Mouse (Mus musculus) embryonic facial prominence, embryonic 11.5 days (tissue): ENCODE results near the gene Sh3bp4. TPM values are rescaled to one million over a fixed set of nuclear protein-coding genes. Genes with fewer than 3 reads are reported as not detected.

Experiments used
- ATAC-seq: fragments of 200-750 bp; cut with Nextera tagmentation; replicated peaks from 2 replicates; pipeline ENCODE4 v1.8.0; 2017; ENCODE audit warnings: low read depth; ENCODE audit not compliant: insufficient number of reproducible peaks, low FRiP score, low TSS enrichment
- DNase-seq: peaks from one replicate; pipeline ENCODE4 v3.0.0-alpha.2; 2015; ENCODE audit warnings: low spot score
- H3K27ac ChIP-seq: fragments of 300-500 bp; sonication (generic); replicated peaks from 2 replicates; pipeline ENCODE4 v1.5.1; 2014; ENCODE audit warnings: mild to moderate bottlenecking, low read depth, low read length, control low read depth
- H3K27me3 ChIP-seq: fragments of 300-500 bp; sonication (generic); 2 replicates; pipeline ENCODE4 v1.6.1; 2014; ENCODE audit warnings: mild to moderate bottlenecking, low read length, moderate library complexity, mixed read lengths; ENCODE audit not compliant: control insufficient read depth, insufficient read depth
- H3K36me3 ChIP-seq: fragments of 300-500 bp; sonication (generic); replicated peaks from 2 replicates; pipeline ENCODE4 v1.6.1; 2014; ENCODE audit warnings: low read depth, mild to moderate bottlenecking, low read length, moderate library complexity, mixed read lengths; ENCODE audit not compliant: control insufficient read depth, insufficient read depth
- H3K4me1 ChIP-seq: fragments of 300-500 bp; sonication (generic); 2 replicates; pipeline ENCODE4 v1.6.1; 2014; ENCODE audit warnings: low read length, mixed read lengths; ENCODE audit not compliant: control insufficient read depth, insufficient read depth
- H3K4me2 ChIP-seq: fragments of 300-500 bp; sonication (generic); 2 replicates; pipeline ENCODE4 v1.6.1; 2014; ENCODE audit warnings: low read depth, mild to moderate bottlenecking, control low read depth, low read length, moderate library complexity
- H3K4me3 ChIP-seq: fragments of 300-500 bp; sonication (generic); 2 replicates; pipeline ENCODE4 v1.5.1; 2014; ENCODE audit warnings: low read depth, low read length, control low read depth
- H3K9ac ChIP-seq: fragments of 300-500 bp; sonication (generic); replicated peaks from 2 replicates; pipeline ENCODE4 v1.6.1; 2014; ENCODE audit warnings: mild to moderate bottlenecking, control low read depth, low read length
- H3K9me3 ChIP-seq: fragments of 300-500 bp; sonication (generic); replicated peaks from 2 replicates; pipeline ENCODE4 v1.6.1; 2016; ENCODE audit warnings: mild to moderate bottlenecking, low read length, inconsistent platforms, mixed read lengths; ENCODE audit not compliant: control insufficient read depth
- WGBS: fragments of 180-500 bp; shearing (Covaris S2); extraction: QIAGEN DNeasy Blood & Tissue Kit; methylation state at CpG from one replicate; pipeline ENCODE4 v1.1.7; 2014; 5-methylcytosine and 5-hydroxymethylcytosine counted together
- polyA plus RNA-seq: library from polyadenylated mRNA; unstranded; fragments of >200 nt; fragmentation: Nextera tagmentation; extraction: Ambion mirVana; gene quantifications from 2 replicates; pipeline ENCODE4 v1.2.1, GENCODE M21; 2014

Sh3bp4 gene
- polyA plus RNA-seq, 1 experiment from 2014 or later = 22.0 TPM

GRCm38 (mm10) chr1:89163483-89163882 lies 93.3 kb downstream of the Sh3bp4 start:
- Histone ChIP-seq H3K4me1 (peaks cover 3% of the 10 kb centered on the region; the same call in 1 of the 2 replicates), H3K9me3 (no peaks in the 10 kb centered on the region), H3K9ac (no peak overlapping the region), H3K4me2 (no peak overlapping the region), H3K27ac (no peak overlapping the region), H3K27me3 (no peaks in the 10 kb centered on the region), H3K4me3 (no peak overlapping the region), H3K36me3 (no peaks in the 10 kb centered on the region)
- WGBS = 90% methylated on average over 6 of the region's 6 CpGs
- ATAC-seq (no peak), DNase-seq (no peak)

GRCm38 (mm10) chr1:89164281-89164680 lies 94.1 kb downstream of the Sh3bp4 start:
- Histone ChIP-seq H3K4me1 (peaks cover 3% of the 10 kb centered on the region; the same call in 1 of the 2 replicates), H3K27ac (no peak overlapping the region), H3K4me2 (no peak overlapping the region), H3K4me3 (no peak overlapping the region), H3K27me3 (no peaks in the 10 kb centered on the region), H3K36me3 (no peaks in the 10 kb centered on the region), H3K9ac (no peak overlapping the region), H3K9me3 (no peaks in the 10 kb centered on the region)
- no peak for ATAC-seq
- 79% methylated on average over 5 of the region's 5 CpGs for WGBS
- no peak for DNase-seq

- Histone ChIP-seq H3K4me2 (no peak overlapping the region), H3K4me3 (no peak overlapping the region), H3K27me3 (no peaks in the 10 kb centered on the region), H3K4me1 (peaks cover 3% of the 10 kb centered on the region; the same call in 1 of the 2 replicates), H3K36me3 (no peaks in the 10 kb centered on the region), H3K27ac (no peak overlapping the region), H3K9ac (no peak overlapping the region), H3K9me3 (no peaks in the 10 kb centered on the region)
- DNase-seq (peak; percentile 60), ATAC-seq (no peak; the same call in 1 of the 2 replicates)
- 20% methylated on average over 7 of the region's 7 CpGs for WGBS
Observed at GRCm38 (mm10) chr1:89164685-89165084, 94.5 kb downstream of the Sh3bp4 start.

- DNase-seq (peak; percentile 23), ATAC-seq (no peak)
- no peak overlapping the region for H3K4me3 ChIP-seq
- no peaks in the 10 kb centered on the region for H3K27me3 ChIP-seq
- no peak overlapping the region for H3K9ac ChIP-seq
- no peak overlapping the region for H3K4me2 ChIP-seq
- H3K9me3 ChIP-seq = no peaks in the 10 kb centered on the region
- peaks cover 3% of the 10 kb centered on the region; the same call in 1 of the 2 replicates for H3K4me1 ChIP-seq
- H3K36me3 ChIP-seq = no peaks in the 10 kb centered on the region
- 22% methylated on average over 9 of the region's 9 CpGs for WGBS
- no peak overlapping the region for H3K27ac ChIP-seq
Observed at GRCm38 (mm10) chr1:89166814-89167249, 96.6 kb downstream of the Sh3bp4 start.

GRCm38 (mm10) chr1:89171275-89171767 lies 101.1 kb downstream of the Sh3bp4 start:
- H3K27me3 ChIP-seq = no peaks in the 10 kb centered on the region
- ATAC-seq (no peak), DNase-seq (no peak)
- no peak overlapping the region for H3K4me3 ChIP-seq
- H3K4me1 ChIP-seq = peaks cover 3% of the 10 kb centered on the region; the same call in 1 of the 2 replicates
- H3K4me2 ChIP-seq = no peak overlapping the region
- H3K9ac ChIP-seq = no peak overlapping the region
- H3K27ac ChIP-seq = no peak overlapping the region
- no peaks in the 10 kb centered on the region for H3K36me3 ChIP-seq
- WGBS = 83% methylated on average over 8 of the region's 8 CpGs
- H3K9me3 ChIP-seq = no peaks in the 10 kb centered on the region

- no peaks in the 10 kb centered on the region for H3K9me3 ChIP-seq
- no peaks in the 10 kb centered on the region for H3K27me3 ChIP-seq
- DNase-seq (no peak), ATAC-seq (no peak)
- no peak overlapping the region for H3K27ac ChIP-seq
- H3K36me3 ChIP-seq = no peaks in the 10 kb centered on the region
- no peak overlapping the region for H3K9ac ChIP-seq
- H3K4me3 ChIP-seq = no peak overlapping the region
- 81% methylated on average over 7 of the region's 7 CpGs for WGBS
- H3K4me2 ChIP-seq = no peak overlapping the region
- no peaks in the 10 kb centered on the region for H3K4me1 ChIP-seq
Observed at GRCm38 (mm10) chr1:89174621-89175020, 104.4 kb downstream of the Sh3bp4 start.

GRCm38 (mm10) chr1:89175355-89175754 lies 105.1 kb downstream of the Sh3bp4 start:
- H3K9ac ChIP-seq = no peak overlapping the region
- no peak overlapping the region for H3K27ac ChIP-seq
- no peaks in the 10 kb centered on the region for H3K27me3 ChIP-seq
- H3K4me2 ChIP-seq = no peak overlapping the region
- no peaks in the 10 kb centered on the region for H3K4me1 ChIP-seq
- no peaks in the 10 kb centered on the region for H3K36me3 ChIP-seq
- no peaks in the 10 kb centered on the region for H3K9me3 ChIP-seq
- no peak overlapping the region for H3K4me3 ChIP-seq
- WGBS = 60% methylated on average over 2 of the region's 2 CpGs
- no peak for DNase-seq
- no peak for ATAC-seq

- Histone ChIP-seq H3K27ac (no peak overlapping the region), H3K9ac (no peak overlapping the region), H3K4me2 (no peak overlapping the region), H3K27me3 (no peaks in the 10 kb centered on the region), H3K4me3 (no peak overlapping the region), H3K9me3 (no peaks in the 10 kb centered on the region), H3K4me1 (no peaks in the 10 kb centered on the region), H3K36me3 (no peaks in the 10 kb centered on the region)
- WGBS = 26% methylated on average over 9 of the region's 9 CpGs
- DNase-seq (peak; percentile 72), ATAC-seq (0 out of 2 replicates have a peak, but pooled peaks have one; percentile 67)
Observed at GRCm38 (mm10) chr1:89183261-89183831, 113.1 kb downstream of the Sh3bp4 start.
